Mouse (Mus musculus): ENCODE measurements around the gene Cd28.
"Not testable (repeated sequence)": the region's sequence is repeated elsewhere in the genome, so short reads cannot be mapped to it uniquely, and the experiment has no call there.

The Cd28 gene

DNA sequence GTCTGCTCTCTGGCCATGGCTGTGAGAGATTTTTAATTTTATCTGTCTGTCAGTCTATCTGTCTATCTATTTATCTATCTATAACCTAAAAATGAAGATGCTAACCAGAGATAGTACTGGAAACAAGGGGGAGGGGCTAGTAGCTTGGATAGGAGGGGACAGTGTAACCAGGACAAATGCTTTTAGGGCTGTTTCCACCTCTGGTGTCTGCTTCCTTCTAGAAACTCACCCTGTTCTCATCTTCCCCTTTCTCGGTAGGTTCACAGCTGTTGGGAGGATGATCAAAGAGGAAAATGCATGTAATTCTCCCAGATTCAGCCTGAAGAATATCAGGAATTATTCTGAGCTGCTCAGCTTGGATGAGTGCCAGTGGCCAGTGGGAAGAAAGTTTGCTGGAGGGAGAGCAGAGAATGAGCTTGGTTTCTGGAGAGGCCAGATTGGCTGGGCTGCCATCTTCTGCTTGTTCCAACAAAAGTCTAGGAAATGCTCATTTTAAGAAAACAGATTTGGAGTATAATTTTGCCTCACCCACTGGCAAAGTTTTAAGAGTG lies 83.3 kb downstream of the Cd28 start:
- no peak for DNase-seq (ENCODE audit: low read depth, low spot score)

- no peak for DNase-seq (ENCODE audit: low read depth, low spot score)
These were observed 84.6 kb downstream of the Cd28 start for GRCm38 (mm10) chr1:60801210-60801671.

DNA sequence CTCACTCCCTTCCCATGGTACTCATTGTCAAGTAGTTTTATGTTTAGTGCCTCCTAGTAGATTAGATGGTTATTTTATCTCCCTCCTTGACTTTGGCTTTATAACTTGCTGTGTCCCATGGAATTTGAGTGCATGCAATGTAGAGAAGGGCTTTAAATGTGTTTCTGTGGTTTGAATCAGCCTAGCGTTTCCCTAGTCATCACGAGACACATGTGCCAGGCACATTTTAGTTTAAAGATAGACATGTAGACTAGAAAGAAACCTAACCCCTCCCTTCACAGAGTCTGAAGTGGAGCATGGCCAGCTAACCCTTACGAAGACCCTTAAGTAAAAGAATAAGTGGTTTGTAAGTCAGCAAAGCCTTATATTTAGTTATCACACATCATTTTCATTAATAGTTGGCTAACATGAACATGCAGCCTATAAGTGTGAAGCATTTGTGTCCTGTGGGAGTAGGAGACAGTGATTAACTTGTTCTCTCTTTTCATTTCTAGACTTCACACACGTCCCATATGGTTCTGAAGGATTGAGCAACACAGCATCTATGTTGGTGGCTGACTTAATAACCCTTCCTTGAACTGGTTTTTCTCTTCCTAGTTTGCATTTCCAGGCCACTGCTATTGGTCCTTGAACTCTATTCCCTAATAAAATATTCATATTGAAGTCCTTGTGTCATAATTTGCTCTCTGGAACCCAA lies 86.7 kb downstream of the Cd28 start:
- DNase-seq (ENCODE audit: low read depth, low spot score) = no peak

- no peak for DNase-seq (ENCODE audit: low read depth, low spot score)
These were observed 87.5 kb downstream of the Cd28 start for GRCm38 (mm10) chr1:60803825-60804696.

GRCm38 (mm10) chr1:60805178-60805577 lies 88.6 kb downstream of the Cd28 start:
- DNase-seq (ENCODE audit: low read depth, low spot score) = no peak

DNA sequence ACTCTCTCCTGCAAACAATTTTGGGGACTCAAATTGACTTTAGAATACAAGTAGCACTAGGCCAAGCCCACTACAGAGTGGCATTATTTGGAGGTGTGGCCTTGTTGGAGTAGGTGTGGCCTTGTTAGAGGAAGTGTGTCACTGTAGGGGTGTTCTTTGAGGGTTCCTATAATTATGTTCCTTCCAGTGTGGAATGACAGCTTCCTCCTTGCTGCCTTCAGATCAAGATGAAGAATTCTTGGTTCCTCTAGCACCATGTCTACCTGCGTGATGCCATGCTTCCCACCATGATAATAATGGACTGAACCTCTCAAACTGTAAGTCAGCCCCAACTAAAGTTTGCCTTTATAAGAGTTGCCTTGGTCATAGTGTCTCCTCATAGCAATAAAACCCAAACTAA lies 91.1 kb downstream of the Cd28 start:
- no peak for DNase-seq (ENCODE audit: low read depth, low spot score)

DNA sequence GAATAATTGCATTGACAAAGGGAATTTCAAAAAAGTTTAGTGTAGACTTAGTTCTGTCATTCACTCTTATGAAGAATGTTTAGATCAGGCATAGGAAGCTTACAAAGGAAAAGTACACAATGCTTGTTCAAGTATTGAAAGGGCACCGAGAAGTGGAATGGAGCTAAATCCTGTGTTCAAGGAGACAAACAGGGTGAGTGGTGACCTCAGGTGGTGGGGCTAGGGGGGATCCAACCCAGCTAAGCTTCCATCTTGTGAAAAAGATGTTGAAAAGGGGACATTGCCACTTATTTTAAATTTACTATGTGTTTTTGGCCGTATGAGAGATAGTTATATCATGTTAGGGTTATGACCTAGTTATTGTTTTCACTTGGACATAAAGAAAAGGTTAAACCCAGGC lies 91.9 kb downstream of the Cd28 start:
- DNase-seq (ENCODE audit: low read depth, low spot score) = no peak

GRCm38 (mm10) chr1:60809166-60809565 lies 92.6 kb downstream of the Cd28 start:
- no peak for DNase-seq (ENCODE audit: low read depth, low spot score)

- no peak for DNase-seq (ENCODE audit: low read depth, low spot score)
These were observed 94.2 kb downstream of the Cd28 start for GRCm38 (mm10) chr1:60810821-60811220.

GRCm38 (mm10) chr1:60811998-60812397 lies 95.4 kb downstream of the Cd28 start:
- no peak for DNase-seq (ENCODE audit: low read depth, low spot score)

GRCm38 (mm10) chr1:60813411-60813810 lies 96.8 kb downstream of the Cd28 start:
- no peak for DNase-seq (ENCODE audit: low read depth, low spot score)

DNA sequence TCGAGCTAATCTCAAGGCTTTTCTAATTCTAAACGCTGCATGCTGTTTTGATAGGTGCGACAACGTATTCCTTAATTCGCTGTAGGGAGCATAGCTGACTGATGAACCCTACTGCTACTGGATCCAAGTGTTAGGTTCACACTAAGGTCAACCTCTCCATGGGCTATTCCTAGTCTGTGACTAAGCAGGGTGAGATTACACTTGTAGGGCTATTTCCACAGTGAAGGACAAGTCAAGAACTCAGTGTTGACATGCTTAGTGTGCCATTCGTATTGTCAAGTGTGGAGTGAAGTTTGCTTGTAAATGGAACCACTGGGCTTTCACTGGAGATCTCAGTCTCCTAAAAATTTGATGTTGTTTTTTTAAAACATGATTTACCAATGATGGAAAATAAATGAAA lies 99.3 kb downstream of the Cd28 start:
- no peak for DNase-seq (ENCODE audit: low read depth, low spot score)

DNA sequence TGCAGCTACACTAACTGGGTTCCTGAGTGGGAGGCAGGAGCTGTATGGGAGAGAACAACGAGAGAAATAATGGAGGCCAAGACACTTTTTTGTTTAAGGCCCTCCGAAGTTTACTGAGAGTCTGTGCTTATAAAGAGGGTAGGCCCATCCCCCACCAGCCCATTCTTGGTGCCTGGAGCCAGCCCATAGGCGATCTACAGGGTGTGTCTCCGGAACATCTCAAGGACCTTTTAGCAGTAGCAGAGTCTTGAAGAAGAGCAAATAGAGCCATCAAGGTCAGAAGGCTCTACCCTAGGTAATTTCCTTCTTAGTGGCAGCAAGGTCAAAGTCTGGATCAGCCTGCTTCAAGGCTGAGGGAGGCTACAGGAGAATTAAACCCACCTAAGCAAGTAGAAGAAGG lies 101.9 kb downstream of the Cd28 start:
- DNase-seq (ENCODE audit: low read depth, low spot score) = not testable (repeated sequence)

DNA sequence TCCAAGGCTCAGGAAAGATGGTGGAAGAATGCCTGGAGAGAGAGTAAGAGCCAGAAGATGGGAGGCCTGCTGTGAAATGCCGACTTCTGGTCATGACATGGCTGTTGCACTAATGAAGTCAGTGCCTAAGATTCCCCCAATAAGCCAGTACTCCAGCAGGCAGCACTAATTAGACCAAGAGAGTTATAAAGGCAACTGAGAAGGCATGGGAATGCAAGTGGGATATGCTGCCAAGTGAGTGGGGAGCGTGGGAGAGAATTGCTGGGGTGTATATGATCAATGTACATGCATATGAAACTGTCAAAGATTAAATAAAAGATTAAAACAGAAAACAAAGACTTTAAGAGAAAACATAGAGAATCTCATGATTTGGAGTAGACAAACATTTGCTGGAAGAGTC lies 103.4 kb downstream of the Cd28 start:
- DNase-seq (ENCODE audit: low read depth, low spot score) = no peak

DNA sequence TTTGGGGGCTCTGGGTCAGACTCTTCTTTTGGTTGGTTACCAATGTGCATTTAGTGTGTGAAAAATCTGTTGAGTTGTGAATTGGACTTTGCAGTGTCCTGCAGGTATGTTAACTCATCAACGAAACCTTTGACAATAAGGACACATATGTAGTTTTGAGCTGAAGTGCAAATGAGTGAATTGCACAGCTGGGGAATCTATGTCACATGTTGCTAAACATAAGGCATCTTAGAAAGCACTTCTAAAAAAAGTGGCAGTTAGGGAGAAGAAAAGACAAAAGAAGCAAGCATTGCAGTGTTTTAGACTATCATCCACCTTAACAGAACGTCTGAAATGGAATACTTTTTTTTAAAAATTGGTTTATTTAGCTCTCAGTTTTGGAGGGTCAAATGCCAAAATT lies 104.4 kb downstream of the Cd28 start:
- no peak for DNase-seq (ENCODE audit: low read depth, low spot score)

GRCm38 (mm10) chr1:60821590-60821989 lies 105.0 kb downstream of the Cd28 start:
- DNase-seq (ENCODE audit: low read depth, low spot score) = no peak

All from retina, adult 2 months (tissue).